Mouse (Mus musculus) spleen, adult 2 months (tissue): ENCODE data around the gene Ift81.

Source experiments
- CTCF ChIP-seq: fragments of 200-500 bp; IDR thresholded peaks from 2 replicates; pipeline ENCODE4 v1.5.1; 2011; ENCODE audit warnings: mild to moderate bottlenecking, inconsistent platforms; ENCODE audit not compliant: insufficient read depth, insufficient read length, insufficient replicate concordance; ENCODE audit errors: extremely low read depth
- POLR2A ChIP-seq: fragments of 200-500 bp; IDR thresholded peaks from 2 replicates; pipeline ENCODE4 v1.6.1; 2011; ENCODE audit warnings: low read depth, low read length, inconsistent platforms

GRCm38 (mm10) chr5:122516901-122517300 is 97.4 kb downstream of the Ift81 start:
- TF ChIP-seq POLR2A (no peak), CTCF (no peak)
